Mouse (Mus musculus) 416B (cell line): ENCODE results near the gene Rapgef4.

ENCODE experiments used
- DNase-seq: peaks from one replicate; pipeline ENCODE4 v3.0.0; 2011; ENCODE audit warnings: low read depth

Rapgef4 gene

DNA sequence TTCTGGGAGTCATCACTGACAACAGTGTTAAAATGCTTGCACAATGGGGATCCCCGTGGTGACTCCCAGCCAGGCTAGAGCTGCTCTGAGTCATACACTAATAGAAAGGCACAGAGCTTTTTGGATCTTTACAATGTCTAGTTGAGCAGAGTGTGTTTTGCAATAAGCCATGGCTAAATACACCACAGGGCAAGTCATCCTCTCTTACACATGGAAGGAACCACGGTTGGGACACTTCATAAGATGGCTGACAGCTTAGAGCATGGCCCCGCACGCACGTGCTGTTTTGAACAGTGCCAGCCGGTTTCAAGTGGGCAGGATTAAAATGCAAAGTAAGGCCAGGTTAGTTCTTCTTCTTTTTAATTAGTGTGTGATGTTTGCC is 97.1 kb downstream of the Rapgef4 start:
- DNase-seq, result peak; percentile 89

GRCm38 (mm10) chr2:72079110-72079509 is 98.1 kb downstream of the Rapgef4 start:
- no peak for DNase-seq

GRCm38 (mm10) chr2:72082846-72083245 is 101.8 kb downstream of the Rapgef4 start:
- DNase-seq, result no peak

GRCm38 (mm10) chr2:72088886-72089285 is 107.8 kb downstream of the Rapgef4 start:
- no peak for DNase-seq

GRCm38 (mm10) chr2:72090061-72090460 is 109.0 kb downstream of the Rapgef4 start:
- DNase-seq, result peak; percentile 13

DNA sequence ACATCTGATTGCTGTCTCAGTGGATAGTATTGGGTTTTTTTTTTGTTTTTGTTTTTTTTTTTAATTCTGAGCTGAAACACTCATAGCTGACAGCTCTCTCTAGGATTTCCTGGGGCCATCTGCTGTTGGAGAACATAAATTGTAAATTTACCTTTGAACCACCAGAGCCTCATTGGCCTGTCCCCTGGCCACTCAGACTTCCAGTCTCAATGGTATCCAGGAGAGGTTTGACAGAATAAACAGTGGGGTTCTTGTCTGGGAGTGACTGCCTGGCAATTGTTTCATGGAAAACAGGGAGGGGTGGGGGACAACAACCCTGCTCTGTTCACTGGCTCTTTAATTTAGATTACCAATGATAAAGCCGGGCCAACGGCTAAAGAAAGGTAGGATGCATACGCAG is 111.0 kb downstream of the Rapgef4 start:
- no peak for DNase-seq

DNA sequence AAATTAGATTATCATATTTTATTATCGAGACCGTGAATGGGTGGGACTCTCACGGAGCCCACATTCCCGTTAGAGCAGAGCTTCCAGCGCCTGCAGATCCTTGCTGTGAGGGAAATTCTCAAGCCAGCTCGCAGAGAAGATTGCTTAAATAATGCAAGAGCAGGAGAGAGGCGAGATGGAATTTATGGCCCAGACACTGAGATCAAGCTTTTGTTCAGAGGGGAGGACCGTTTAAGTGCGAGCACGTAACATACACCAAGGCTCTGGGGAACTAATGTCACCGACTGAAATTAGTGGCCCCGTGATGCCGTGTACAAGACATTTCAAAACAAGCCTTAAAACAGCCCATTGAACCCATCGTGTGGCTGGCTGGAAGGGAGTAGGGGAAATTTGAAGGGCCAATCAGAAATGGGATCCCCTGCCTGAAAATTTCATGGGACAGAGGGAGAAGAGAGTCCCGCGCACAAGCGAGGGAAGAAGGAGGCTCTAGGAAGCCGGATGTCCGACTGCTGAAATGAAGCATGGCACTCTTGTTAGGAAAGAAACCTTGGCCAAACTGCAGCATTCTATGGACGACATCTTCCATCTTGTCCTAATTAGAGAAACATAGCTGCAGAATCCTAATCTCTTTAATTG is 112.5 kb downstream of the Rapgef4 start:
- no peak for DNase-seq

- no peak for DNase-seq
Measured at GRCm38 (mm10) chr2:72094038-72094437, 113.0 kb downstream of the Rapgef4 start.

DNA sequence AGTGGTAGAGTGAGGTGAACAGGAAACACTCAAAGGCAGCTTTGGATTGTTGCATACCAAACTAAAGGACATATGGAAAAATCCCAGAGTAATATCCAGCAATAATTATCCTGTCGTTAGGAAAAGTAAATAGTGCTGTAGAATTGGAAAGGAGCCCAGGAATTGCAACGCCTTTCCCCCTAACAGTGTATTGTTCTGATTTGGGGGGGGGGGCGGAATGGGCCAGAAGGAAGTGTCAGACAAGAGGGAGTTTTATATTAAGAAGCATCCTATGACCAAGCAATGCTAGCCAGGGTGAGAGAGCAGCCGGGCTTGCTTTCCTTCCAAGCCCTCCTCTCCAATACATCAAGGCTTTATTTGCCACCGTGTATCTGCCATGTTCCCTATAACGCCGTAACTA is 113.4 kb downstream of the Rapgef4 start:
- no peak for DNase-seq

DNA sequence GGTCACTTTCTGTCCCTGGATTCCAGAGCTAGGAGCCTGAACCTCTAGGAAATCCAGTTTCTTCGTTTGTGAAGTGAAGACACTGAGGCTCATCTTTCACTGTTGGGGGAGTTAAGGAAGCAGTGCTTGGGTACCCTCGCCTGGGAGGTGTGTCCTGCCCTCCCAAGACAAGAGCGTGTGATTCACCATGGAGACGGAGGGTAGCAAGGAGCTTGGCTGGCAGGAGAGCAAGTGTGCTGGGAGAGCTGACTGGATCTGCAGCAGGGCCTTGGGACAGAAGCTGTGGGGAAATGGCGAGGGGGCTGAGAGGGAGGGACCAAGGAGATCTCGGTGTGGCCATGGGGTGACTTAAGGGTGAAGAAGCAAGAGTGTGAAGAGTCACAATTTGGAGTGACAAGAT is 114.0 kb downstream of the Rapgef4 start:
- DNase-seq, result no peak

DNA sequence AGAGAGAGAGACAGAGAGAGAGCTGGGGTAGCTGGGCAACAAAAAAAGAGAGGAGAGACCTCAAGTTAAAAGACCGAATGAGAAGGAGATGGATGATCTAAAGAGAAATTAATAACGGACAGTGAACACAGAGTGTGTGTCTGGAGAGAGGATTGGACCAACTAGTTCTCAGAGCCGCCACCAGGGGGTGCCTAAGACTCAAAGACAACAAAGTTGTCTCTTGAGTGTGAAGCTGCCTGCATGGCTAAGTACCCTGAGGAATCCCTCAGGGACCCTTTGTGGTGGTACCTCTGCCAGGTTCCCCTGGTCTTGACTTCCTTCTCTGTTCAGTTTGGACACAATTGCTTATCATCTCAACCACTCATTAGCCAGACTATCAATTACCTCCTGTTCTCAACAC is 115.3 kb downstream of the Rapgef4 start:
- DNase-seq, result peak; percentile 76

DNA sequence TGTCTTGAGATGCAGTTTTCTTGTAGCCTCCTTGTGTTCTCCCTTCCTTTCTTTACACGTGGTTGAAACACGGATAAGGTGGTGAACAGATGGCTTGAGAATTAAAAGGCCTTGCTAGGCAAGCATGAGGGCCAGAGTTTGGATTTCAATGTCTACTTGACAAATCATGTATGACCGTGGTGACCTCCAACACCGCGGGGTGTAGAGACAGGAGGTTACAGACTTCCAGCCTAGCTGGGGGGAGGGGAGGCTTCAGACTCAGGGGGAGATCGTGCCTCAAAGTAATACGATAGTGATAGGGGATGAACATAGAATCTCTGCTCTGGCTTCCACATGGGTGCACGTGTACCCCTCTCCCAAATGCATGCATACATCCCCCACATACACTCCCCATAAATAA is 117.3 kb downstream of the Rapgef4 start:
- DNase-seq, result no peak

- DNase-seq, result no peak
Measured at GRCm38 (mm10) chr2:72104604-72105003, 123.6 kb downstream of the Rapgef4 start.

DNA sequence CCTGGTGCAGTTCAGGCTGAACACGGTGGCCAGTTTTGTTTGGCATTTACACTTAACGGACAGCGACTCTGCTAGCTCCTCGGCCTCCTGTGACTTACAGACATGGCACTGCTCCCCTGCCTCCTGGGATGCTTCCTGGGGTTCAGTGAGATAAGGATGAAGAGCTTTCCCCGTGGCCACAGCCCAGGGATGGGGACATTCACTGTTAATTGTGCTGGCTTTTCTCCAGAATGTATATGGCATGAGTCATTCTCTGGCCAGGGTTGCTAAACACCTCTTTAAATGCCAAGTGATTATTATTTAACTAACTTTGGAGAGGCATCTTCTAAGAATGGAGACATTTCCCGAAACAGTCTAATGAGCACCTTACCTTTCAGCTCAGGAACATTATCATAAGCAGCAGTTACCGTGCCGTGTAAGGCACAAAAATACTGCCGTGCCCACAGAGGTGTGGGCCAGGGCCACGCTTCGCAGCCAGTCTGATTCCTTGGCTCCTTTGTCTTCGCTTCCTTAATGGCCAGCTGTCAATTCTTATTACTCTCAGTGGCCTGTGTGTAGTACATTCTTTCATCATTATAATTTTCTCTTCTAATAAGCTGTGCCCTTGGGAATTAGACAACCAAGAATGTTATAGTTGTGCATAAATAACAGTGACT is 126.6 kb downstream of the Rapgef4 start:
- peak; percentile 70 for DNase-seq

DNA sequence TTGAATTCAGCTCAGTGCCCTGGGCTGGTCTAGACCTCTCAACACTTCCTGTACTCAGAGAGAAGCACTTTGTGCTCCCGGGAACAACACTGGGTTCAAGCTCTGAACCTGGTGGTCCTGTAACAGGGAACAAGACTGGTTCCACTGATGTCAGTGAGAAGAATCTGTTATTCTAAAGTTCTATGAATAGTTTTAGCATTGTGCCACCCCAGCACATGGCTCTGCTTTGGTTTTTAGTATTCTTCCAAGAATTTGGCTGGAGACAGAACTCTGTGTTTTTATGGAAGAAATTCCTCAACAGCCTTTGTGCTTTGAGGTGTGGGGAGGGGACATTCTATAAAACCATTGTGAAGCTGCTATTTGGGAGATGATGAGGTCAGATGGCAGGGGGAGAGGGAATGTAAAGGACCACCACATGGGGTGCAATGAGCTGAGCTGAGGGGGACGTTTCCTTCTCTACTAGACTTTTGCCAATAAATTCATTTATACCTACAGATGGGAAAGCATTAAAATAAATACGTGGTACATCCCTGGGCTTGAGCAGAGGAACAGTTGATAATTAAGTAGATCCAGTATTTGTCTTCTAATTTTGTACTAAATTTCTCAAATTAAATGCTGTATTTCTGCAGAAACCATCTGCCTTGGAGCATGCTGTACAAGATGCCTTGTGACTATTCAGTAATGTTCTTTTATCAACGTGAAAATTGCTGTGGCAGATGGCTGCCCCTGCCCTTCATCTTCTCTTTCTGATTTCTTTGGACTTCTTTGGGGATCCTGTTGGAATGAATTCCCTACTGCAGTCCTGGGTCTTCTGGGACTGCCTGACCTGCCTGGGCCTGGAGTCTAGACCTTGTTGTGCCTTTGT is 127.6 kb downstream of the Rapgef4 start:
- no peak for DNase-seq

GRCm38 (mm10) chr2:72110404-72110803 is 129.4 kb downstream of the Rapgef4 start:
- DNase-seq, result peak; percentile 27

DNA sequence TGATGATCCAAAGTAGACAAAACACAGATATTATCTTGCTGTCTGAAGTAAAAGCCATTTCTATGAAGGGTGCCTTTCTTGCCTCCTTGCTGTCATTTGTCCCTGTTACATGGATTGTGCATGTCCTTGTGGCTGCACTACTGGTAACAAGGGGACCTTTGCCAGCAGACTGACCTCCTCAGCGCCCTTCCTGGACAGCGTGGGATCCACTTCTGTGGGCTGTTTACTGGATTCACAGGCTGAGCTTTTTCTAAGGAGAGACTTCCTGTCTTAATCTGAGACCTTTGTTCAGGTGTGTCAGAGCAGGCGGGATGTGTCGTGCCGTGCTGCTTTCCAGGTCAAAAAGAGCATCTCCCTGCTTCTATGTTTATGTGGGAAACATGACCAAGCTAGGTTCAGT is 132.7 kb downstream of the Rapgef4 start:
- no peak for DNase-seq

- DNase-seq, result no peak
Measured at GRCm38 (mm10) chr2:72114148-72114559, 133.1 kb downstream of the Rapgef4 start.

- DNase-seq, result no peak
Measured at GRCm38 (mm10) chr2:72116103-72116502, 135.1 kb downstream of the Rapgef4 start.

- DNase-seq, result no peak
Measured at GRCm38 (mm10) chr2:72116698-72117097, 135.7 kb downstream of the Rapgef4 start.

- DNase-seq, result peak; percentile 65
Measured at GRCm38 (mm10) chr2:72117138-72118011, 136.3 kb downstream of the Rapgef4 start.

DNA sequence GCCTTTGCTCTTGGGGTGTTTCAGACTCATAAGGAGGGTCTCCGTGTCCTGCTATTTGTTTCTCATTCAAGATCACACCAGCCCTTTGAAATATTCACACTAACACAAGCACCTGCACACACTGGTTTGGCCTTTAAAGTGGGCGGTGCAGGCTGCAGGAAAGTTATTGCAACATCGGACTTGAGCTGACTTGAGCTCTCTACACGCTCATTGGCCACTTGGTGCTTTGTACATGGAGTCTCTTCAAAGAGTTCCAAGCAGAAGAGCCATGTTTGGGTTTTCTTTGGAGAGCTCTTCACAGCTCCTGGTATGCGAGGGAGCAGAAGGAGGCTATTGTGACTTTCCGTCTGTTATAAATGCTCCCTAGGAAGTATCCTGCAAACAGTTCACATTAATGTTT is 139.2 kb downstream of the Rapgef4 start:
- peak; percentile 27 for DNase-seq
